Mouse (Mus musculus): Measurements from ENCODE around the gene Supt6.

DNA sequence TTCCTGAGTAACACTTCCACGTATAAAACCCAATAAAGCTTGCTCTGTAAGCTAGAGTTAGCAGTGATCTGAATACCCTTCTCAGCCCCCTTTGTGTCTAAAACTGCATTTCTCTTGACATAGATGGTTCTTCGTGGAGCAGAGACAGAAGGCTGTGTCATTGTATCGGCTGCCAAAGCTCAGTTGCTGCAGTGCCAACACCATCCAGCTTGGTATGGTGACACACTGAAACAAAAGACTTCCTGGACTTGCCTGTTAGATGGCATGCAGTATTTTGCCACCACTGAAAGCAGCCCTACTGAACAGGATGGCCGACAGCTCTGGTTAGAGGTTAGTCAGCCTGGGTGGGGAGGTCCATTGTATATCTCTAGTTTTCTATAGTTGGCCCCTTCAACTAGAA lies 33.8 kb upstream of the Supt6 start:
- TF ChIP-seq POLR2A (IDR thresholded peaks at IDR 0.05; ENCODE audit: control insufficient read depth, extremely low read depth, insufficient read depth, low read length, poor library complexity) = no peak
- no peak for TF ChIP-seq CTCF (IDR thresholded peaks at IDR 0.05; ENCODE audit: borderline replicate concordance, control insufficient read depth, extremely low read depth, insufficient read depth, low read length, poor library complexity)
